Mouse (Mus musculus): ENCODE measurements around the gene Fcamr.
A peak's percentile ranks its signal among the peaks of the same experiment; 100 is the strongest.

Gene Fcamr

GRCm38 (mm10) chr1:130800602-130801001 is at the start of gene Fcamr:
TSS of gene Fcamr (plus strand) at chr1:130800902.
- DNase-seq (ENCODE audit: low spot score), result no peak

DNA sequence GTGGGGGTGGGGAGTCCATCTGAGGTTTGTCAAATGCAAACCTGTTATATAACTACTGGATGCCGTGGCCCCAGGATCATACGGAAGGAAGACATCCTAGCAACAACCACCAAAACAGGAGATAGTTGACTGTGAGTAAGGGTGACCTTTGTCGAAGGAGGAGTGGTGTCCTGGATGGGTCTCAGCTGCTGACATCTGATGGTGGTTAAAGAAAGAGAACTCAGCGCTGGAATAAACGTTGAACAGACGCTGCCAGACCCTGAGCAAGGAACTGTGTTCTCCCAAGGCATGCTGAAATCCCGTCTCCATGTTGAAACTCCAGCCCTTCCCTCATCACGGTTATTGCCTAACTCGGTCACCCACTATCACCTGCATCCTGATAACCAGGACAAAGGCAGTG is 41.0 kb upstream of the Fcamr start:
- no peak for DNase-seq (ENCODE audit: low spot score)

DNA sequence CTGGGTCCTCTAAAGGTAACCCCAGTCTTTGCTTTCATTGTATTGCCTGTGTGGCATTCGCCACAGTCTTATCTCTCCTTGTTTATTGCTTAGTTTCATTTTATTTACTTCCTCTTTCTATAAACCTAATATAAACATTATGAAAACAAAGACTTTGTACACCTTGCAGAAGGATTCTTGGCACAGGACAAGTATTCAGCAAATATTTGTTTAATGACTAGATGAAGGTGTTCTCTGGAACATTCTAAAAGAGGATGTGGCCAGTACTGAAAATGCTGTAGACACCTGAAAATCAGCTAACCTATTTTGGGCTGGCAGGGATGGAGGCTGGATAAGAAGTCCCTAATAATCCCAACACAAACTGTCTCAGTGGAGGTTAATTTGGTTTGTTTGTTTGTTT is 39.1 kb upstream of the Fcamr start:
- DNase-seq (ENCODE audit: low spot score), result no peak

- no peak for DNase-seq (ENCODE audit: low spot score)
Measured at GRCm38 (mm10) chr1:130762045-130762760, 38.5 kb upstream of the Fcamr start.

DNA sequence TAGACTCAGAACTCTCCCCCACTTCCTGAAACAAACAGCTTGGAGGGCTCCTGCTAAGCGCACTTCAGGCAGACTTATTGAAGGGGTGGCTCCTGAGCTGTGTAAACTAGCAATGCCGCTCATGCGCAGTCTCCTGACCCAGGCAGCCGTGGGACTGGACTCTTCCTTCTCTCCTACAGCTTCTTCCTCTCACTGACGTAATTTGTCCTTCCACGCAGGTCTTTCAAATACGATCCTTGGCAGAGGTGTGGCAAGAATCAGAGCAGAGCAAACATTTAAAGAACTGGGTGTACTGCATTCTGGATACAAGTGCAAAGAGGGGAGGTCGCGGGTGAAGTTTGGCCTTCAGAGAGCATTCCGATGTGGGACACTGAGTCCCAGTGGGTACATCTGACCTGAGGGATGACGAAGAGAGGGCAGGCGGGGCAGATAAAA is 36.7 kb upstream of the Fcamr start:
- DNase-seq (ENCODE audit: low spot score), result no peak

GRCm38 (mm10) chr1:130767066-130767465 is 33.6 kb upstream of the Fcamr start:
- no peak for DNase-seq (ENCODE audit: low spot score)

GRCm38 (mm10) chr1:130769925-130770324 is 30.8 kb upstream of the Fcamr start:
- no peak for DNase-seq (ENCODE audit: low spot score)

DNA sequence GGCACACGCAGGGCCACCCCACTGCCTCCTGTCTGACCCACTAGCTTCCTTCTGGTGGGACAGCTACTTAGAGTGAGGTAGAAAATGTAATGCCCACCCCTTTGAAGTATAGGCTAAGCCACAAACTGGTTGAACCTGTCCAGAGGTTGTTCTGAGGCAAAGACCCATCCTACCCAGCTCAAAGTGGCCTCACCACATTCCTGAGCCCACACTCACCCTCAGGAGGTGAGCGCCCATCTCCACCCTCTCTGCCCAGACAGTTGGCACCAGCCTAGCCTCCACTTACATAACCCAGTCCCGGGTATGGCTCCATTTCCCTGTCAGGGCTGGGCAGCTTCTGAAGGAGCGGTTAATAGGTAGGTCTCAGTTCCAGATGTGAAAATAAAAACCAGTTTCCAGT is 30.2 kb upstream of the Fcamr start:
- DNase-seq (ENCODE audit: low spot score), result no peak

GRCm38 (mm10) chr1:130770981-130771494 is 29.7 kb upstream of the Fcamr start:
- DNase-seq (ENCODE audit: low spot score), result no peak

DNA sequence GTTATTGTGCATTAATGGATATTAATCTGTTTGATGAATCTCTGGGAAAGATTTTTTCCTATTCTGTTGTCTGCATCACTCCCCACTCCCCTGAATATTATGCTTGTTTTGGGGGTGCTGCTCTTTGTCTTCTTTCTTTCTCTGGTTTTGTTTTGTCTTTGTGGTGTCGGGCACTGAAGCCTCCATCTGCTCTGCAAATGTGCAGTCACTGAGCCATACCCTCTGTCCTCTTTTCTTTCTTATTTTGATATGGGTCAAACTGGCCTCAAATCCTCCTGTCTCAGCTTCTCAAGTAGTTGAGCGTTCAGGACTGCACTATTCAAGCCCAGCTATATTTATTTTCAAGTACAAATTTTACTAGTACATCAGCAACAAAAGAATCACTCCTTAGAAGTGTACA is 25.5 kb upstream of the Fcamr start:
- no peak for DNase-seq (ENCODE audit: low spot score)

GRCm38 (mm10) chr1:130775691-130776331 is 24.9 kb upstream of the Fcamr start:
- no peak for DNase-seq (ENCODE audit: low spot score)

GRCm38 (mm10) chr1:130776645-130777044 is 24.1 kb upstream of the Fcamr start:
- DNase-seq (ENCODE audit: low spot score), result no peak

DNA sequence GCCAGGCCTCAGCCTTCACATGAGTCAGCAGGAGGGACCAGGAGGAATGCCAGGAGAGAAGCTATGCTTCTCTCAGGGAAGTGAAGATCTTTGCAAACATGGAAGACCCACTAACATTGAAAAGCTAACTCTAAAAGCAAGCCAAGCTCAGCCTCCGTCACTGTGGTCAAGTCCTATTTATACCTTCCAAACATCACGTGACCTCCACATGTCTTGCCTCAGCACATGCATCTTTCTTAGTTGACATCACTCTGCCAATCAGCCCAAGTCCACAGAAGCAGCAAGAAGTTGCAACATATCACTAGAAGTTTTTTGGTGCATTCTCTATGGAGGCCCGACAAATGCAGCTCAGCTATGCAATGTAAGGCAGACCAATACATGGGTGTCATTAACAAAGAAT is 20.8 kb upstream of the Fcamr start:
- no peak for DNase-seq (ENCODE audit: low spot score)

DNA sequence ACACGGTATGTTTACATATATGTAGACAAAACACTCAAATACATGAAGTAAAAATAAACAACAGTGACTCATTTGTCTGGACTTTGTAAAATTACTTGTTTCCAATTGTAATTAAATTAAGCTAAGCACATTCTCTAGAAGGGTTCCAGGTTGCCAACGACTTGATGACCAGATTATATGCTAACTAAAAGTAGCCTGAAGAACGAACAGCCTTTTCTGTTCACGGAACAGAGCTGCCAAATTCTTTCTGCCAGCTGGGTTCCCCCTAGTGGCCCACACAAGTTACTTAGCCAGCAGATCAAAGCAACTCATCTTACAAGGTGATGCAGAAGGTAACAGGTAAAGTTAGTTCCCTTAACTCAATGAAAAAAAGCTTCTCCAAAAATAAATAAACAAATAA is 16.6 kb upstream of the Fcamr start:
- no peak for DNase-seq (ENCODE audit: low spot score)

GRCm38 (mm10) chr1:130787001-130787400 is 13.7 kb upstream of the Fcamr start:
- DNase-seq (ENCODE audit: low spot score), result no peak

- DNase-seq (ENCODE audit: low spot score), result no peak
Measured at GRCm38 (mm10) chr1:130789512-130790451, 10.9 kb upstream of the Fcamr start.

GRCm38 (mm10) chr1:130795331-130795730 is 5.4 kb upstream of the Fcamr start:
- no peak for DNase-seq (ENCODE audit: low spot score)

DNA sequence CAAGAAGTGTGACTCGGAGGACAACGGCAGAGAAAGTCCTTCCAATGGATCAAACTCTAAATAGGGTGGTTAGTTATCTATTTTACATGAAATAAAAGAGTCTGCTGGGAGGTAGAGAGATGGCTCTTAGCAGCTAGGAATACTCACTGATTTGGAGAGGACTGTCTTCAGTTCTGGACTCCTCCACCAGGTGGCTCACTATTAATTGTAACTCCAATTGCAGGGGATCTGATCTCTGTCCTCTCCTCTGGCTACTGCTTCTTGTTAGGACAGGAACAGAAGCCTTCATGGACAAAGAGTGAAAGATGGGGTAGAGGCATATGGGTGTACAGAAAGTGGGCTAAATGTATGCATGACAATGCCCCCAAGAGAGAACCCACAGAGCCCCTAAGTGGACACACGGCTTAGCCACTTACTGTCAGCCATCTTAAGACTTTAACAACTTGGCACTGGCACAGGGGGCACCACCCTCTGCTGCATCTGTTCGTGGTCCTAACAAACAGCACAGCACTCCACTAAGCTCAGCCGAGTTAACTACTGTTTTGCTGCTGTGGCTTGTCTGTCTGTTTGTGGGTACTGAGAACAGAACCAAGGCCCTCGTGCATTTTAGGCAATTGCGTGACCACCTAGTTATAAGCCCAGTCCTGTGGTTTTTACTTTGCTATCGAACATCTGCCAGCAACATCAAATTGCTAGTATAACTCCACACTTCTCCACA is 3.6 kb upstream of the Fcamr start:
- DNase-seq (ENCODE audit: low spot score), result peak; percentile 16

DNA sequence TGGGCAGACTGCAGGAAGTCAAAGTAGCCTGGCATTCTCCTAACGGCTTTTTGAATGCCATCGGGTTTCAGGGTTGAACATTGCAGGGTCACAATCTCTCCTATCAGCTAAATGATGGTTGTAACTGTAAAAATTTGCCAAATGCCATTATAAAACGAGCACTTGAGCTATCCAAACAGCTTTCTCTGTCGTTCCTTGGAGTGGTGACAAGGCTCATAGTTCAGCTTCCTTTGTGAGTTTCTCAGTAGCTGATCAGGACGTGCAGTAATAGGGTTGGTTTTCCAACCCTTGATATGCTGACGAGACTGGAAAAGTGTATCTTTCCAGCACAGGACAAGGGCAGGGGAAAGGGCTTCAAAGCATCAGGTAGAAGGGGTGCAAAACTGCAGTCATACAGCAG is 2.7 kb upstream of the Fcamr start:
- no peak for DNase-seq (ENCODE audit: low spot score)

- DNase-seq (ENCODE audit: low spot score), result no peak
Measured at GRCm38 (mm10) chr1:130798551-130798950, 2.2 kb upstream of the Fcamr start.

DNA sequence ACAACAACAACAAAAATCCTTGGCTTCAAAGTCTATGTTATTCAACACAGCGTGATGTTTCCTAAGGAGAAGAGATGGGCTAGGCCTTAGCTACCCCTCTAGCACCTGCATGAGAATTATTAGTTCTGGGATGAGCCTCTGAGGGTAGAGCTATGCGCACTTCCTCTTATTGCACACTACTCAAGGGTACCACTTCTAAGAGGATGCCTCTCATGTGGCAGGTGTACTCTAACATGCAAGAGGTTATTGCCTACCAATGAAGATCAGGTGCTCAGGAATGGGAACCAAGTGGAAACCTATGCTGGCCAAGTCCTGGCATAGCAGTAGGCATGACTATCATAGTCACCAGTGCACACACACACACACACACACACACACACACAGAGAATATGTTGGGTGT is 1.3 kb upstream of the Fcamr start:
- no peak for DNase-seq (ENCODE audit: low spot score)

- DNase-seq (ENCODE audit: low spot score), result no peak
Measured at GRCm38 (mm10) chr1:130801511-130801910, 809 bp downstream of the Fcamr start.

Data from left cerebral cortex, adult 11 months (tissue).